Mouse (Mus musculus) common myeloid progenitor, adult 5-6 weeks (primary cell): Measurements from ENCODE around the gene Ccdc78. TPM values are rescaled to one million over a fixed set of nuclear protein-coding genes. Genes with fewer than 3 reads are reported as not detected.
A peak's percentile ranks its signal among the peaks of the same experiment; 100 is the strongest.

Experiments
- ATAC-seq: replicated peaks from 2 replicates; pipeline ENCODE4 v1.8.0; 2016; ENCODE audit warnings: low read depth, mild to moderate bottlenecking, moderate TSS enrichment, inconsistent platforms; ENCODE audit not compliant: poor library complexity, severe bottlenecking
- total RNA-seq: library from RNA; stranded (forward); fragments of 200-1000, 187-1606 nt; gene quantifications from 2 replicates; pipeline ENCODE4 v1.2.3, GENCODE M21; 2017

The Ccdc78 gene
- total RNA-seq, 1 experiment from 2014 or later = not detected

DNA sequence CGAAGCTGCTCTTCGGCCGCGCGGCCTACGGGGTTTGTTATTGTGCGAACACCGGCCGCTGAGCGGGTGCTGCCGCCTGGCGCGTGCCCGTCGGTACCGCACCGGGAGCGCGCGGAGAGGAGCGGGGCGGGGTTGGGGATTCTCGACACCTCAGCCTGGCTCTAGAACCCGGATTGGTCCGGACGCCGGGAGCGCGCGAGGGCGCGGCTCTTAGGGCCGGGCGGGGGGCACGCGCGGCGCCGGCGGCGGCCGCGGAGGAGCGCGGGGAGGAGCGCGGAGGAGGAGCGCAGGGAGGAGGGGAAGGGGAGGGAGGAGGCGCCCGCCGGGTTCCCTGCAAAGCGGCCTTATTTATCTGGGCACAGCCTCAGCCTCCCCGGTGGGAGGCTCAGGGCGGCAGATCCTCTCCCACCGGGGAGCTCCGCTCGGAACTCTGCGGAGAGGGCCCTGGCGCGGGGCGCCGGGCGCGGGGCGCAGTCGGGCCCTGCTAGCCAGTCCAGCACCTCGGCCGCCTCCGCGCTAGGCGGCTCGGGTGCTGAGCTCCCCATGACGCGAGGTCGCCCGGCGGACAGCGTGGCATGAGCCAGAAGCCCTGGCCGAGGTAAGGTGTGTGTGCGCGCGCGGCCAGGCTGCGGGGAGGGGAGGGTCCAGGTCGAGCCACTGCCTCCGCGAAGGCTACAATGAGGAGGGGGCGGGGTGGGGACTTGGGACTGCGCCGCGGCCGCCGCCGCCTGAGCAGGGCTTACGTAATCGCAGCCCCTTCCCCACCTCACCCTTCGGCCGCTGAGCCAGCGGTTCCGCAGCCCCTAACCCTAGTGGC lies 22.6 kb downstream of the Ccdc78 start, which contains the start of gene Fbxl16:
TSS of gene Fbxl16 (plus strand) at position 297 of the 817 bp plus-strand sequence.
- ATAC-seq = no peak

DNA sequence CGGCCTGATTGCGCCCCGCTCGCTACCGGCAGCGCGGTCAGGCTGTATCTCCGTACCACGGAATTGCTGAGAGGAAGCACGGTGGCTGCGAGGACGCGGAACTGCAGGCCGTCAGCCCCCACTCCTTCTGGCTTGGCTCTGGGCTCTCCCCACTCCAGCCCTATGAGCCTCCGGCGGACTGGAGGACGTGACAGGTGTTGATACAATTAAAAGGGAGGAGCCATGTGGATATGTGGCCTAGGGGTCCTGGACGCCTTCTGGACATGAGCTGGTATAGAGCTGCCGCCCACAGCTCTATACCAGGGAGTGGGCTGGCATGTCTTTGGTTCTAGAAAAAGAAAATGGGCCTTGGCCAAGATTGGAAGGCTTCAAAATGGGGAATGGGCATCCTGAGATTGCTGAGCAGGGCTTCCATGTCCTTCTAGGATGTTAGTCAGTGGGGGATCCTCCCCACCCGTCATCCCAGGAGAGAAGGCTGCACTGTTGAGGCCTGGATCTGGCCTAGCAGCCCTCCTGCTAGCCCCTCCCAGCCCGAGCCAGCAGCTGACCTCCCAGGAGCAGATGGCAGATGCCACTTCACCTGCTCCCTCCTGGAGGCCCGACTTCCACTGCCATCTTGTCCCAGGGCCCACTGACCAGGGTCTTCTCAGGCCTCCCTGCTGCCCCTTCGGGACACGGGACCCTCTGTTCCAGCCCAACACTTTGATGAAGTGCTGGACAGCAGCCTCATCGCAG lies 23.4 kb downstream of the Ccdc78 start:
- ATAC-seq = peak; percentile 28; the same call in 1 of the 2 replicates

DNA sequence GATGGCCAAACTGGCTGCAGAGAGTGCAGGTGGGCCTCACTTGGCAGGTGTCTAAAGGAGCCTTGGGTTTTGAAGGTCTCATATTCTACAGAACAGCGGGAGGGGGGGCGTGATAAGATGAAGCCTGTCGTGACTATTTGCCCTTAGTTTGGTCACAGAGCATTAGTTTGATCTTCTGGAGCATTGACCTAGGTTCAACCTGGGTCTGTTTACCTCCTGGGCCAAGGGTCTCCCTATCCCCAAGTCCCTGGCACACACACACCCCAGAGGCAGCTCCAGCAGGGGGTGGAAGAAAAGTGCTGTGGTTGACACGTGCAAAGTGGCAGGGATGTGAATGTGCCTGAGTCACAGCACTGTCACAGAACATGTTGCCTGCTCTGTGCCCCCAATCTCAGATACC lies 24.5 kb downstream of the Ccdc78 start:
- ATAC-seq = no peak

DNA sequence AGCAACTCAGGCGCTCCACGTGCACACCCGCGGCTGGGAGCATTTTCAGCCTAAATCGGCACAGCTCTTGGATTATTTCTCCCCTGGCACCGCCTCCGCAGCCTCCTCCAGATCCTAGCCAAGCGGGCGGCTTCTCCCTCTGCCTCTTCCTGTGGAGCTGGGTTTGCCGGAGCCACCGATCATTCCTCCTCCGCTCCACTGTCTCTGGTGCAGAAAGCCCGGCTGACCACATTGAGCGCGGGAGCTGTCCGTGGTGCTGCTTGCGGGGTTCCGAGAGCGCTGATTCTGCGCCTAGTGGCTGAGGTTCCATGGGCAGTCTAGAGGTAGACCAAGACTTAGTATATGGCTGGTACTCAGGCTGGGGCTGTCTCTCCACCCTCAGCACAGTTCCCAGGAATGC lies 27.1 kb downstream of the Ccdc78 start:
- ATAC-seq = peak; percentile 90

DNA sequence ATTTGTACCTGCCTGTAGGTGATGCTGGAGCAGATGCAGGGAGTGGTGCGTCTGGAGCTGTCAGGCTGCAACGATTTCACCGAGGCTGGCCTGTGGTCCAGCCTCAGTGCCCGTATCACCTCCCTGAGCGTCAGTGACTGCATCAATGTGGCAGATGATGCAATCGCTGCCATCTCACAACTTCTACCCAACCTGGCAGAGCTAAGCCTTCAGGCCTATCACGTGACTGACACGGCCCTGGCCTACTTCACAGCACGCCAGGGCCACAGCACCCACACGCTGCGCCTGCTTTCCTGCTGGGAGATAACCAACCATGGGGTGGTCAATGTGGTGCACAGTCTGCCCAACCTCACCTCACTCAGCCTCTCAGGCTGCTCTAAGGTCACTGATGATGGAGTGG lies 31.3 kb downstream of the Ccdc78 start:
- no peak for ATAC-seq

DNA sequence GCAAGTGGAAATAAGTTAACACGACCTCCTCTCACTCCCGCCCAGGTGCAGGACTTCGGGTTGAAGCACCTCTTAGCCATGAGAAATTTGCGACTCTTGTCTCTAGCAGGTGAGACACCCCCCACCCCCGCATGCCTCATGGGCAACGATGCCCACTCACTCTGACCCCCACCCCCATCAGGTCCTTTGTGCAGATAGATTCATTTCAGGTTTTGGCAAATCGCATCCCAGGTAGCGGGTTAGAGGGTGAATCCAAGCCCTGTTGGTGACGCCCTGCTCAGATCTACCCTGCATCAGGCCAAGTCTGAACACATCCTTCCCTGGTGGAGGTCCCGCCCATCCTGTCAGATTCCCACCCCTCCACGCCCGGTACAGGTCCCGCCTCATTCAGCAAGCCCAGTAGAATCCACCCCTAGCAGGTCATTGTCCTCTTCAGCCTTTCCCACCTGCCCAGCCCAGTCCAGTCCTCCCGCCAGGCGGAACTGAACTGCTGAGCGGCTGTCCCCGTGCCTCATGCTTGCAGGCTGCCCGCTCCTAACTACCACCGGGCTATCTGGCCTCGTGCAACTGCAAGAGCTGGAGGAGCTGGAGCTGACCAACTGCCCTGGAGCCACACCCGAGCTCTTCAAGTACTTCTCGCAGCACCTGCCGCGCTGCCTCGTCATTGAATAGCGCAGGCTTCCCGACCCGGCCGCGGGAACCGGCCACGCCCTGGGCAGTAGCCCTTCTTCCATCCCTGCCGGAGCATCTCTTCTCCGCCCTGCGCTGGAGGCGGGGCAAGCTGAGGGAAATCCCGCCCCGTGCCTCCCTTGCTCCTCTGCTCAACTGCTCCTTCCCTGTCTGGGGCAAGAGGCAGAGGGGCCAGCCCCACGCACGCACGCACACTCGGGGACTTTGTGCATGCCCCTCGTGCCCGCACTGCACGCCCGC lies 32.7 kb downstream of the Ccdc78 start:
- peak; percentile 33; the same call in 1 of the 2 replicates for ATAC-seq

DNA sequence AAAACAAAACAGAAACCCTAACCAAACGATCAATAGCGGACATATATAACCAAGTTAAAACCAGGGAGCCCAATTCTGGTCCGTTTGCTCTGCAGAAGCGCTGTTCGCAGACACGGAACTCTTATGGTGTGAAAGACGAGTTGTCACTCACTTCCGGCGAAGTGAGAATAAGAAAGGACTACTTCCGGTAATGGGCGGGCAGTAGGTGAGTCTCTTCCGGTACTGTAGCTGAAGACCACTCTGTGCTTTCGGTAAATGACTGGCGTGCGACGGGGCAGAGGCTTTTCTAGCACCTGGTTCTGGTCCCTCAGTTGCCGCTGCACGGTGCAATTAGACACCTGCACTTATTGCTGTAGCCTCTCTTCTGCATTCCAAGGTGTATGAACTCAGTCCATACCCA lies 37.1 kb downstream of the Ccdc78 start, which contains the start of gene Wdr24:
TSS of gene Wdr24 (plus strand) at position 176 of the 400 bp plus-strand sequence.
- ATAC-seq = peak; percentile 85

DNA sequence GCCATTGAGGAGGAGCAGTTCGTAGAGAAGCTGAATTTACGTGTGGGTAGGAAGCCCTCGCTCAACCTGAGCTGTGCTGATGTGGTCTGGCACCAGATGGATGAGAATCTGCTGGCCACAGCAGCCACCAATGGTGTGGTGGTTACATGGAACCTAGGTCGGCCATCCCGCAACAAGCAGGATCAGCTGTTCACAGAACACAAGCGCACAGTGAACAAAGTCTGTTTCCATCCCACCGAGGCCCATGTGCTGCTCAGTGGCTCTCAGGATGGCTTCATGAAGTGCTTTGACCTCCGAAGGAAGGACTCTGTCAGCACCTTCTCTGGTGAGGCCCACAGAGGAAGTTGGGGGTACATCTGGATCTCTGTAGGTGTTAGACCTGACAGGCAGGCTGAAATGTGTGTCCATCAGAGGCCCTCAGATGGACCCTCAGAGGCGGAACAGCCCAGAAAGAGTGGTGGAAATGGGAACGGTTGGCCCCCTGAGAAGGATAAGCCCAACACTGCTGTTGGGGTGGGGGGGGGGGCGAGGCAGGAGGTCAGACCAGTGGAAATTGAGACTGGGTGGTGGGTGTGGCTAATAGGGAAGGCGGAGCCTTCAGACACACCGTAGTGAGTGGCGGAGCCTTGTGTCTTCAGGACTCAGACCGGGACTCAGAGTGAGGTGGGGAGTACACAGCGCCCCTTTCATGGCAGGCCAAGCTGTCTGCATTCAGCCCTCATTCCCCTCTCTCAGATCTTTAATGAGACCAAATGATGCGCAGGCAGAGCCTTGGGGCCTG lies 38.2 kb downstream of the Ccdc78 start:
- ATAC-seq = no peak

DNA sequence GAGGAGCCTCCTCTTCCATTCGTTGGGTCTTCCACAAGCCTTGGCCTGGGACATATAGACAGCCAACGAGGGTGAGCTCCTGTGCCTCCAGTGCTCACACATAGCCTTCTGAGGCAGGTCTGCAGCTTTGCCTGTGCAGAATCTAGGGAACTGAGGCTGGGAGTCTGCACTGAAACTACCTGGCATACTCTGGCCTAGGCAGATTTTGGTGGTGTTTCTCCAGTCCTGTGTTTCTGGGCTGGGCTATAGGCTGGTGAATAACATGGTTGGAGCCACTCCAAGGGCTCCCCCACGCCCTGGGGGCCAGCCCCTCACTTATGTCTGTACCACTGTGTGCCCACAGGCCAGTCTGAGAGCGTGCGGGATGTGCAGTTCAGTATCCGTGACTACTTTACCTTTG lies 38.9 kb downstream of the Ccdc78 start:
- no peak for ATAC-seq

DNA sequence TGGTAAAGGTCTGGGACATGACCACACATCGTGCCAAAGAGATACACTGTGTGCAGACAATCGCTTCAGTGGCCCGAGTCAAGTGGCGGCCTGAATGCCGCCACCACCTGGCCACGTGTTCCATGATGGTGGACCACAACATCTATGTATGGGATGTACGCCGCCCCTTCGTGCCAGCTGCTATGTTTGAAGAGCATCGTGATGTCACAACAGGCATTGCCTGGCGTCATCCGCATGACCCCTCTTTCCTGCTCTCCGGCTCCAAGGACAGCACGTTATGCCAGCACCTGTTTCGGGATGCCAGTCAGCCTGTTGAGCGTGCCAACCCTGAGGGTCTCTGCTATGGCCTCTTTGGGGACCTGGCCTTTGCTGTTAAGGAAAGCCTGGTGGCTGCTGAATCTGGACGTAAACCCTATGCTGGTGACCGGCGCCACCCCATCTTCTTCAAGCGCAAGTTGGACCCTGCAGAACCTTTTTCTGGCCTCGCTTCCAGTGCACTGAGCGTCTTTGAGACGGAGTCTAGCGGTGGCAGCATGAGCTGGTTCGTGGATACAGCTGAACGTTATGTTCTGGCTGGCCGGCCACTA lies 39.7 kb downstream of the Ccdc78 start:
- ATAC-seq = no peak

DNA sequence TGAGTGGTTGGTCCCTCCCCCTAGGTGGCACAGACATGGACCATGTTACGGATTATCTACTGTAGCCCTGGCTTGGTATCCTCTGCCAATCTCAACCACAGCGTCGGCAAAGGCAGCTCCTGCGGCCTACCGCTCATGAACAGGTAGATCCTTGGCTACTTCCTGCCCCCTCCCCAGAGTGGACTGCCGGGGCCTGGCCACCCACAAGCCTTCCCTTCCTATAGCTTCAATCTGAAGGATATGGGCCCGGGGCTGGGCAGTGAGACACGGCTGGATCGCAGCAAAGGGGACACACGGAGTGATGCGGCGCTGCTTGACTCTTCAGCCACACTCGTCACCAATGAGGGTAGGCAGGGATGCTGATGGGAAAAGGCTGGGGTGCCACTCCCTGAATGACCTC lies 40.6 kb downstream of the Ccdc78 start:
- ATAC-seq = no peak

DNA sequence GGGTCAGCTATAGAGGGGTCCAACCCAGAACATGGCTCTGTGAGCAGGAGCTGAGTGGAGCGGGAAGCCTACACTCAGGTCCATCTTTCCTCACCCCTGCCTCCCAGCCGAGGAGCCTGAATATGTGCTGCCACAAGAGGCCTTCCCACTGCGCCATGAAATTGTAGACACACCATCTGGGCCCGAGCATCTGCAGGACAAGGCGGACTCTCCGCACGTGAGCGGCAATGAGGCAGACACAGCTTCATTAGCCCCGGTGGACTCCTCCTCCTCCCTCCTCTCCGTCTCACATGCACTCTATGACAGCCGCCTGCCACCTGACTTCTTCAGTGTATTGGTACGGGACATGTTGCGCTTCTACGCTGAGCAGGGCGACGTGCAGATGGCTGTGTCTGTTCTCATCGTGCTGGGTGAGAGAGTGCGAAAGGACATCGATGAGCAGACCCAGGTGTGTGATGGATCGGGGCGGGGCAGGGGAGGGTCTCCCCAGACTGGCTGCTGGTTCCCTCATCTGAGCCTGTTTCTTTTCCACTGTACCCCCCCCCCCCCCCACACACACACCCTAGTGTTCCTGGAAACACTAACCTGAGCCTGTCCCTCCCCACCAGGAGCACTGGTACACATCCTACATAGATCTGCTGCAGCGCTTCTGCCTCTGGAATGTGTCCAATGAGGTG lies 41.3 kb downstream of the Ccdc78 start:
- no peak for ATAC-seq

DNA sequence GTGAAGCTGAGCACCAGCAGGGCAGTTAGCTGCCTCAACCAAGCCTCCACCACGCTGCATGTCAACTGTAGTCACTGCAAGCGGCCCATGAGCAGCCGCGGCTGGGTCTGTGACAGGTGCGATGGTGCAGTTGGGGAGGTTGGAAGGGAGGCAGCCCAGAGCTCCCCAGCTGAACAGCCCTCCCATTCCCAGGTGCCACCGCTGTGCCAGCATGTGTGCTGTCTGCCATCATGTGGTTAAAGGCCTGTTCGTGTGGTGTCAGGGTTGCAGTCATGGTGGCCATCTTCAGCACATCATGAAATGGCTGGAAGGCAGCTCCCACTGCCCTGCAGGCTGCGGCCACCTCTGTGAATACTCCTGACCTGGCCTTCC lies 41.8 kb downstream of the Ccdc78 start:
- ATAC-seq = no peak

DNA sequence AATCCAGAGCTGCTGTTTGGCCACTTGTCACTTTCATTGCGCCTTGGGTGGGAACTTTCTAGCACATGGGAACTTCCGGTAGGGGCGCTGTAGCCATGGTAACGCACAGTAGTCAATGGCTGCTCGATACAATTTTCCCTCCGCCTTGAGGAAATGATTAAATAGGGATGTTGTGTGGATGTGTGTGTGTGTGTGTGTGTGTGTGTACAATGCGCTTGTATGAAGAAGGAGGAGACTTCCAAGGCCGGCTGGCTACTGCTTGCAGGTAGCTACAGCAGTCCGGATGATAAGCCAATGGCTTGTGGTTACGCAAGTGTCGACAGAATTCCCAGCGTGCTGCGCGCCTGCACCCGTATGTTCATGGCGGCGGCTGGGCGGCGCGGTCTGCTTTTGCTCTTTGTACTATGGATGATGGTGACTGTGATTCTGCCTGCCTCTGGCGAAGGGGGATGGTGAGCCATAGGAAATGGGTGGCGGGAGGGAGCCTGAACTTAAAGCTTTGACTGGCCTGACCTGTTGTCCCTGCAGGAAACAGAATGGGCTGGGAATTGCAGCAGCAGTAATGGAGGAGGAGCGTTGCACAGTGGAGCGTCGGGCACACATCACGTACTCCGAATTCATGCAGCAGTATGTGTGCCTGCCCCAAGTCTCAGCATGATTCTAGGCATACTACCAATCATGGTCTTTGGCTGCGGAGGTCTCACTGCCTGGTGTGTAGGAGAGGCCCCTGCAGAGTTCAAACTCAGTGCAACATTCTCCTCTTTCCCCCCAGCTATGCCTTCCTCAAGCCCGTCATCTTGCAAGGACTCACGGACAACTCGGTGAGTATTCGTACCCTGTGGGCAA lies 42.6 kb downstream of the Ccdc78 start, which contains the start of gene Jmjd8:
TSS of gene Jmjd8 (plus strand) at position 156 of the 846 bp plus-strand sequence.
- peak; percentile 43 for ATAC-seq

DNA sequence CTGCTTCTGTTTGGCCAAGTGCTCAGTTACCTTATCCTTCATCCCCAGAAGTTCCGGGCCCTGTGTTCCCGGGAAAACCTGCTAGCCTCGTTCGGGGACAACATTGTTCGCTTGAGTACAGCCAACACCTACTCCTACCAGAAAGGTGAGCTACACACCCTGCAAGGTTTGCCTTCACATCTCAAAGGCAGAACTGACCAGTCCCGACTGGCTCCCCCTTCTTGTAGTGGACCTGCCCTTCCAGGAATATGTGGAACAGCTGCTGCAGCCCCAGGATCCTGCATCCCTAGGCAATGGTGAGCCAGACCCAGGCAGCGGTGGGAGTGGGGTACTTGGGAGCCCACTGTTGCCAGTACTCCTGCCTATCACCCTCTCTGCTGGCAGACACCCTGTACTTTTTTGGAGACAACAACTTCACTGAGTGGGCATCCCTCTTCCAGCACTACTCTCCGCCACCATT lies 43.2 kb downstream of the Ccdc78 start:
- no peak for ATAC-seq

DNA sequence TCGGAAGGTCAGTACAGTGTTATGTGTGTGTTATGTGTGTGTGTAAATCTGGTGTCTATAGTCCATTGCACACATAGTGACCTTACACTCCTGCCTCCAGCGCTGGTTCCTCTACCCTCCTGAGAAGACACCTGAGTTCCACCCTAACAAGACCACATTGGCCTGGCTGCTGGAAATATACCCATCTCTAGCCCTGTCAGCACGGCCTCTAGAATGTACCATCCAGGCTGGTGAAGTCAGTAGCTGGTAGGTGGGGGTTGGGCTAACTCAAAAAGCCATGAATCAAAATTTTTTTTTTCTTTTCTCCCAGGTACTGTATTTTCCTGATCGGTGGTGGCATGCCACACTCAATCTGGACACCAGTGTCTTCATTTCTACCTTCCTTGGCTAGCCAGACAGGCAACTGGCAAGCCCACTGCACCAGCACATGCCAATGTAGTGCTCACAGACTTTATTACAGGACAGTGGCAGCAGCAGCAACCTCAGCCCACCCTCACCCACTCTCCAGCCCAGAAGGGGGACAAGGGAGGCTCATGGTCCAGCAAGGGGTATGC lies 43.9 kb downstream of the Ccdc78 start:
- ATAC-seq = no peak

DNA sequence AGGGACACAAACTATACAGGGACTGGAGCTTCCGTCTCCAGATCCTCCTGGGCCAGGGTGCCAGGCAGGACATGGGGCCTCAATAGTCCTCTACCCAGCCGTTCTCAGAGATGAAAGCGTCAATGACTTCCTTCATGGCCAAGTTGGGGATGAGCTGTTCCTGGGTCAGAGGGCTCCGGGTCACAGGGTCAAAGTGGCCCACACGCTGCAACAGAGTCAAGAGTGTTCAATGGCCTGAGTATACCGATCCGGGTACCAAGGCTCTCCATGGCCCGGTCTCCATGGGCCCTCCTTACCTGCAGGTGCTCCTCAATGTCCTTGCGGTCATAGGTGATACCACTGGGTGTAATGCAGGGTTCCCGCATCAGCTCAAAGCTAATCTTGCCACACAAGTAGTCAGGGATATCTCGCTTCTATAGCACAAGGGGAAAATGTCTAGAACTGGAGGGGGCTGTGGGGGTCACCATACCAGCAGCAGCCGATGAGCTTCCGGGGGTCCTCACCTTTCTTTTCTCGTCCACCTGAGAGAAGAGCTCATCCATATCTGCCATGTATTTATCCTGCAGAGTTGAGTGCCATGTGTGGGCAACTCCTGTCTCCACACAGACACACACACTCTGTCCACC lies 44.5 kb downstream of the Ccdc78 start:
- ATAC-seq = no peak
